Mouse (Mus musculus) NIH3T3 (cell line): ENCODE results near the gene Polr1d.

ENCODE experiments used
- DNase-seq: peaks from one replicate; pipeline ENCODE4 v3.0.0-alpha.2; 2012; ENCODE audit warnings: low read depth

The Polr1d gene

GRCm38 (mm10) chr5:147086816-147087215 is 10.0 kb downstream of the Polr1d start:
- no peak for DNase-seq

DNA sequence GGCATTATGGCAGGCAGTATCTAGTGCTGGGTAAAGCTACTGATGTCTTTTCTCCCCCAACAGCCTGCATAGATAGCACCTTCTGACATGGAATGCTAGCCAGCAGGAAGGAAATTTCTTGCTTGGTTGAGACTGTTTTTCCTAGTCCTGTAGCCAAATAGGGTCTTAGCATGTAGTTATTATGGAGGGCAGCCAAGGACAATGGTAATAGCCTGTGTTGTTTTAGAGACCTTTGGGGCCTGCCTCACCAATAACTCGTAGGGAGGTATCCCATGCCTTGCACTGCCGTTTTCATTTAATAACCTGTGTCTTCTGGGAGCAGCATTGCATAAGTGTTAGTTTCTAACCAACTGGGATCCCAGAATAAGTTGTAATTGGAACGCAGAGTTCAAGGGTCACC is 13.0 kb downstream of the Polr1d start:
- no peak for DNase-seq

DNA sequence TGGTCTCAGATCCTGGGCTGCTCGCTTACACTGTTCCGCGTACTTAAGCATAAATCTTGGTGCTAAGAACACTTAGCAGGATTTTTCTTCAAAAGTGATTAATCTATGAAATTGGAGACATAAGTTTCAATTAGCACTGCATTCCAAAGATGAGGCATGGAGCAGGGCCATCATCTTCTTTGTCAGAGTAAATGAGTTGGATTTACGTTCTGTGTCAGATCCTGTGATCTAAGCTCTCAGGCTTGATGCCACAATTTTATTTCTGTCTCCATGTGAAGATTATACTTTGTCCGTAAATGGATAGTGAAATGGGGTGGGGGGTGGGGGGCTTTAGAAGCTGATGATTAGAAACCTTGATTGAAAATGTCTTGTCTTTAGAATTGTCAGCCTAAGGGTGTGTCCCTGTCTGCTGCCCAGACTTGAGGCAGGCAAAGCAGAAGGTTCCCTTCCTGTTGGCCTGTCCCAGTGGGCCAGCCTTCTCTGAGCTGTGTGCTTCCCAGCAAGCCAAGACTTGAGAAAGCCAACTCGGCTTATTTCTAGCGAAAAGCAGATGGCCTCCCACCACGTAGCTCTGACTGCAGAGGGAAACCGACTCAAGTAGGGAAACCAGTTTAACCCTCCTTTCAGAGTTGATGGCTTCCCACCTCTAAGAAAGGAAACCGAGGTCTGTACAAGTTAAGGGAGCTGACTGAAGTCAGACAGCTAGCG is 13.6 kb downstream of the Polr1d start:
- no peak for DNase-seq

DNA sequence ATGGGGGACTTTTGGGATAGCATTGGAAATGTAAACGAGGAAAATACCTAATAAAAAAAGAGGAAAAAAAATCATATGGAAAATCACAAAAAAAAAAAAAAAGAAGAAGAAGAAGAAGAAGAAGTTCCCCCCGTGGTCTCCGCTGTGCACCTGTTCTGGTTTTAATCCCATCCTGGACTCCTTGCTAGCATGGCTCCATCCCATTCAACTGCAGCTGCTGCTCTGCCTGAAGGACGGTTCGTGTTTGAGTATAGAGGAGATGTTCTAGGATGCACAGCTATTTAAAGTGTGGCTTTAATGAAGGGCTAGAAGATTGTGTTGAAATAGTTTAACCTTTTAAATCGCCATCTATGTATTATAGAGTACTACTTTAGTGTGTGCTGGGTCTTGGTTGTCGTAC is 15.6 kb downstream of the Polr1d start:
- no peak for DNase-seq

DNA sequence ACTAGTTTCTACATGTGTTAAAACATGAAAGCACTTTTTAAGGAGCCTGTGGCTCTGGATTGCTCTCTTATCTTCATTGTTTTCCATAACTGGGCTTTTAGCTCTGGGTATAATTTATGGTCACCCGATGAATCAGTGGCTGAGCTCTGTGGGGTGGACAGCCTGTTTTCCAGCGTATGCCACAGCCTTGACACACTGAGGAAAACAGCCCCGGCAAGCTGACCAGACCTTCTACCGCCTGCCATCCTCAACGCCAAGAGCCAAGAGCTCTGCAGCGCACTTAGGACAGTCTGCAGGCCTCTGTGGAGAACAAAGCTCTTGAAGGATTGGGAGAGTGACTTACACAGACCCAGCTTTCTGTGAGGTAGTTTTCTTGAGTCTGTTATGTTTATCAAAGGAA is 17.4 kb downstream of the Polr1d start:
- DNase-seq = no peak

- DNase-seq = no peak
These were observed 19.7 kb downstream of the Polr1d start for GRCm38 (mm10) chr5:147096586-147096985.

GRCm38 (mm10) chr5:147098667-147099066 is 21.8 kb downstream of the Polr1d start:
- DNase-seq = no peak

DNA sequence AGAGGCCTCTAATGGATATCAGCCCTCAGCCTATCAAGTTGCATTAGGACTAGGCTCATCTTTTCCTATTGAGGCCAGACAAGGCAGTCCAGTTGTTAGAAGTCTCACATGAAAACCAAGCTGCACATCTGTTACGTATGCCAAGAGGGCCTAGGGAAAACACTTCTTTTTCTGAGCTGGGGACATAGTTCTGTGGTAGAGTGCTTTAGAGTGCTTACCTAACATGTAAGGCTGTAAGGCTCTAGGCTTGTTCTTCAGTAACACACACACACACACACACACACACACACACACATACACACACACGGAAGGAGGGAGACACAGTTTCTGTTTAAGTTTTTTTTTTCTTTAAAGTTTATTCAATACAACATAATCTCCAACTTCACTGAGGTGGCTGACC is 23.3 kb downstream of the Polr1d start:
- no peak for DNase-seq

- no peak for DNase-seq
These were observed 25.4 kb downstream of the Polr1d start for GRCm38 (mm10) chr5:147102295-147102694.

DNA sequence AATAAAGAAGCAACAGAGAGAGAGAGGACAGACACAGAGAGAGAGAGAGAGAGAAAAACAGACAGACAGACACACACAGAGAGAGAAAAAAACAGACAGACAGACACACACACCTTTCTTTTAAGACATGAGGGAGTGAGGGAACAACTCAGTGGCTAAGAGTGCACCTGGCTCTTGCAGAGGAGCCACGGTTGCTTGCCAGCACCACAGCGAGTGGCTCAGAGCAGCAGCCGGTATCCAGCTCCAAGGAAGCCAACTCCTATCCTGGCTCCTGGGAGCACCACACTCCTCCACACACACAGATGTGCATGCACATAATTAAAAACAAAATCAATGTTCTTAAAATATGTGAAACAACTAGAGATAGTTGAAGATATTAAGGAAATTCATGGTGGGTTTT is 30.4 kb downstream of the Polr1d start:
- DNase-seq = no peak

DNA sequence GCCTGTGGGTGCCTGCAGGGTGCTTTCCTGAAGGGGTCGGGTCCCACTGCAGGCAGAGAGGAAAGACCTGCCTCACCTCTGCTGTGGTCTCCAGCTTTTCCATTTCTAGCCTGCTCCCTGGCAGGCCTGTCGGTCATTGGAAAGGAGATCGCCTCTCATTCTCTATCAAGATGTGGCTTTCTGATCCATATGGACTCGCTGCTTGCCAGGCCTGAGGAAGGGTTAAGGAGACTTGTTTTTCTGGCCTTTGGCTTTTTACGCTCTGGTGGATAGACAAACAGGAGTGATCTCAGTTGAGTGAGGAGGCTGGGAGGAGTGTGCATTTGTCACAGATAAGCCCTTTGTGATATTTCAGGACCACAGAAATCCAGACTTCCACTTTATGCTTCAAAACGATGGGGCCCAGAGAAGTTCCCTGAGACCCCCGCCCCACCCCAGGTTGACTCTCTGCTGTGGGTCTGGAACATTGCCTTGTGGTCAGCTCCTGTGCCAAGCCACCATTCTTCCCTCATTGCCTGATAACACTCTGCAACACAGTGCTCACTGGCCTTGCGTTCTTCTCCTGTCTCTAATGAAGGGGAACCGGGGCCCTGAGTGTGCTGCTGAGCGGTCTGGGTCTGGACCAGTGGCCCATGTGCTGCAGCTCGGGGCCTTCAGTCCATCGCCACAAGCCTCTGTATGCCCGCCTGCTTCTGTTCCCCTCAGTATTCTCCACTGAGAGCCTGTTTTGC is 32.2 kb downstream of the Polr1d start:
- no peak for DNase-seq

DNA sequence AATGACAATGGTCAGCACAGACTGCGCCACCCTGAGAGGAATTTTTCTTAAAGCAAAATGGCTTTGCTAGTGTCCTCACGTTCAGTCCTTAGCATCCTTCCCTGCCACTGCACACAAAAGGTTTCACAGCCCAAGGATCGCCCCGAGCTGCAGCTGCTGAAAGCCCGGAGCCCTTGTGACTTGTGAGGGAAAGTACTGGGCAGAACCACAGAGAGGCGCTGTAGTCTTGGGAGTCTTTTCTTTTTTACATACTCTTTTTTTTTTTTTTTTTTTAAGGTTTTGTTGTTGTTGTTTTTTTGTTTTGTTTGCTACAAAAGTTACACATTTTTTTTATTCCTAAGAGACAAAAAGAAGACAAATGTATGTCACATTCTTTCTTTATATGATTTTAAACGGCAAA is 37.9 kb downstream of the Polr1d start:
- no peak for DNase-seq

DNA sequence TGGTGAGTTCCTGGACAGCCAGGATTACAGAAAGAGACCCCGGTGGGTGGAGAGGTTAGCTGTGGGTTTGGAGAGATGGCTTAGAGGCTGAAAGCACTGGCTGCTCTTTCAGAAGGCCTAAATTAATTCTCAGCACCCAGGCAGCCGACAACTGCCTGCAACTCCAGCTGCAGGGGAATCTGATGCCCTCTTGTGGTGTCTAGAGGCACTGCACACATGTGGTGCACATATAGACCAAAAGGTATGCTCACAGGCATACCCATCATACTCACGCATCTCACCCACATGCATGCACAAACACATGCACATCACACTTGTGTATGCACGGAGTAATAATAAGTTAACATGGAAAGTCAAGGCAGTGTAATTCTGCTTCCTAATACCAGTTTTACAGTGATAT is 38.8 kb downstream of the Polr1d start:
- no peak for DNase-seq

- peak; percentile 16 for DNase-seq
These were observed 40.2 kb downstream of the Polr1d start for GRCm38 (mm10) chr5:147117027-147117426.

- DNase-seq = peak; percentile 16
These were observed 44.3 kb downstream of the Polr1d start for GRCm38 (mm10) chr5:147121146-147121545.

DNA sequence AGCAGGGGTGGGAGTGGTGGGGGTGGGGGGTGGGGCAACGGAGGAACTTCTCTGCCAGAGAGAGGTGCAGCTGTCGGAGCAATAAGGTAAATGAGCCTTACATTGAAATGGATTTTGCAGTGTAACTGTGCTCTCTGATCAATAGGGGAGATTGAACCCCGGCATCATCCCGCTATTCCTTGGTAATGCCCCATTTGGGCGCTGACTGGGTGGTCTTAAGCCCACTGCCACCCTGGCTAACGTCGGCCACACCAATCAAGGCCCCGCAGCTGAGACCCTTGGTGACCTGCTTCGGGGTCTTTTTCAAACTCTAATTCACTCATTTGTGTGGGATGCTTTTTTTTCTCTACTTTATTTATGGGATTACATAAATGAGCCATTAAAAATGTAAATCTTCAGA is 47.9 kb downstream of the Polr1d start:
- DNase-seq = no peak

DNA sequence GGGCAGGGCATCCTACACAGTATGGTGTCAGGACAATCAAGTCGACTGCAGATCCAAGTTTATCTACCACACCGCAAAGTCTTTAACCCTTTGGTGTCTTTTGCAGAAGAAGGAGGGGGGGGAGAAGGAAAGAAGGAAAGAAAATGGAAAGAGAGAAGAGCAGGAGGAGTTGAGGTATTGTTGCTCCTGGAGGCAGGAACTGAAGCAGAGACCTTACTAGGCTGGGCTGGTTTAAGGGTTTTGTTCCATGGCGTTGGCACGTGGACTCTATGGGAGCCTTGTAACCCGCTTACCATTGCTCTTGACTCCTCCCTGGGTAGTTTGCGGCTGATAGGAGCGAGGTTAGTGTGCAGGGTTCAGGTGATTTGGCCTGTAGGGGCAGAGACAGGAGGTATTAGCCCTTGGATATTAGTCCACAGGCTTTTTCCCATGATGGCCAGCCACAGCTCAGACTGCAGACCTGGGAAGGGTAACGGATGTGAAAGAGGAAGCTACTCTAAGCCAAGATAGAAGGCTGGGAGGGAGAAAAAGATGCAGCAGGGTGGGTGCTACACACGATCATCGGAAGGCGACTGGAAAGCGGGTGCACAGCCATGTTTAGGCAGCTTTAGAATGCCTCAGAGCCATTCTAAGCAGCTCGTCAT is 48.8 kb downstream of the Polr1d start:
- DNase-seq = no peak

- DNase-seq = no peak
These were observed 51.0 kb downstream of the Polr1d start for GRCm38 (mm10) chr5:147127860-147128259.

- DNase-seq = no peak
These were observed 52.6 kb downstream of the Polr1d start for GRCm38 (mm10) chr5:147129484-147129883.

- peak; percentile 73 for DNase-seq
These were observed 55.1 kb downstream of the Polr1d start for GRCm38 (mm10) chr5:147131912-147132311.

DNA sequence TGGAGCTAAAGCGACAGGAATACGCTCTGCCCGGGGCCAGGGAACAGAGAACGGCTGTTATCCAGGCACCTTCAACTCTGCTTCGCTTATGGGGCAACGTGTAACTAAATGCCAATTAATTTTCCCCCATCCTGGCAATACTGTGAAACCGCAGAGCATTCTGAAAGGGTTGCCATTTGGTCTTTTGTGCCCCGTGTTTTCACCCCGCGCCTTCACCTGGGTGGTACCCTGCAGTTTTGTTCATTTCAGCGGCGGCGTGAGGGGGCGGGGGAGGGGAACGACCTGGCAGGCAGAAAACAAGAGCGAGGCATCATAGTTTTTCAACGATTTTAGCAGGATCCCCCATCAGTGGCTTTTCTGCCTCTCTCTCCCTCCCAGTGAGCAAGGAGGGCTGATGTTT is 56.8 kb downstream of the Polr1d start:
- DNase-seq = no peak

DNA sequence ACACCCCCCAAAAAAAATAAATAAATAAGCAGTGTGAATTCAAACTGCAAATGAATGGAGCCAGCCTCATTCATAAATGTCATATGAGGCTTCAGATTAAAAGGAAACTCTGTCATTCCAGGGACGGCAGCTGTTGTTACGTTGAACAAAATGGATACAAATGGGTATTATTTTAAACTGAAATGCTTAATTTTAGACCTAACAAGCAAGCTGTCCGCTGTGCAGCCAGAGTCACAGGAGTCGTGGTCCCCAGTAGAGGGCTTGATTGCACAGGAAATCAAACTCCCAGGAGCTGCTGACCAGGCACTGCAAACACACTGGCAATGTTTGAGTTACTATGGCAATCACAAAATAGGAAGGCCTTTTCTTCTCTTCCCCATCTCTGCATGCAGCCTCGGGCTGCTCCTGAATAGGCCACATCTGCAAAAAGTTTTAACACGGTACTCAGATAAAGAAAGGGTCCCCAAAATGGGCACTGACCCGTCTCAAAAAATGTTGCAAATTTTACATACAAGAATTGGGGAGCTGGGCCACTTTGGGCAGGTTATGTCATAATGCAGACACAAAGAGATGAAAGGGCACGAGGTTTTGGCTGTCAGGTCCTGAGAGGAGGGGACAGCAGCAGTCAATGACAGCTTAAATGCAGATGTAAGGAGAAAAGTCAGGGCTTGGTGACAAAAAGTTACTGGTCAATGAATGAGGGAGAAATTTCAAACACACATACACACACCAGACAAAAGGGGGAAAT is 57.7 kb downstream of the Polr1d start:
- no peak for DNase-seq

- no peak for DNase-seq
These were observed 58.2 kb downstream of the Polr1d start for GRCm38 (mm10) chr5:147135089-147135446.
